Mouse (Mus musculus): ENCODE measurements around the gene Ythdf2. TPM values are rescaled to one million over a fixed set of nuclear protein-coding genes. Genes with fewer than 3 reads are reported as not detected.

Gene Ythdf2
- total and polyA plus RNA-seq, 3 experiments, result 9.7 to 27.5 (median 26.8) TPM

DNA sequence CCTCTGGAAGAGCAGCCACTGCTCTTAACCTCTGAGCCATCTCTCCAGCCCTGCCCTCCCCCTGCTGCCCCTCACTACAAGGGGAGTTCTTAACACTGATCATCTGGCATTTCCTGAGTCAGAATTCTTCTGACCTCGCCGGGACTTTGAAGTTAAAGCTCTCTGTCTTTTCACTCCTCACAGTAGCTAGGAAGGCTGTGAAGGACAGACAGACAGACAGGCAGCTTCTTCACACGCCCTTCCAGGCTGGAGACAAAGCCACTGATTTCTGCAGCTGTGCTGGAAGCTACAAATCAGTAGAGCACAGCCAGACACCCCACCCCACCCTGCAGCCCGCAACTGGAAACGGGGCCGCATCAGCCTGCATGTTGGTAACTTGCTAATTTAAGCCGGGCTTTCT is 75.1 kb downstream of the Ythdf2 start:
- Histone ChIP-seq H3K79me2 (replicated peaks; ENCODE audit: control insufficient read depth, insufficient read depth, low read length) (no peaks in the 10 kb centered on the region), H3K4me3 (no peak overlapping the region), H3K9ac (ENCODE audit: low read depth, low read length) (no peak overlapping the region), H3K36me3 (ENCODE audit: control insufficient read depth, insufficient read depth, low read length) (no peaks in the 10 kb centered on the region), H3K27me3 (ENCODE audit: control insufficient read depth, insufficient read depth, low read length) (no peaks in the 10 kb centered on the region), H3K27ac (no peak overlapping the region), H3K4me1 (ENCODE audit: control insufficient read depth, insufficient read depth, low read length) (no peaks in the 10 kb centered on the region)
- 63% methylated on average over 7 of the region's 7 CpGs for WGBS
- no peak for TF ChIP-seq EP300 (IDR thresholded peaks at IDR 0.05; ENCODE audit: insufficient read depth, low read depth, low read length)
- no peak for TF ChIP-seq CTCF (IDR thresholded peaks at IDR 0.05)
- no peak for TF ChIP-seq POLR2A (IDR thresholded peaks at IDR 0.05; ENCODE audit: insufficient read depth, low read depth, low read length)
- DNase-seq, result no peak
- intact Hi-C loops (cut with DNase I), result no loop called here

Small RNA genes lying within 50 kb of the gene (microRNA-seq; reads per million reads assigned to microRNA genes)
- 0 reads per million in 2 experiments for gene Gm22033

Other genes starting within 250 kb of the Ythdf2 start
- gene Gm10300, start 137.6 kb downstream of the Ythdf2 start, total RNA-seq (2021), result under 1 TPM; 0.11 to 0.13 TPM
- 0.08 and 0.12 TPM in 2 replicates for gene Gm10300, start 137.6 kb downstream of the Ythdf2 start, polyA plus RNA-seq (2012; rRNA removed)
- gene Epb41, start 137.0 kb downstream of the Ythdf2 start, total RNA-seq (2021), result 100 to 1,000 TPM; 128 to 256 TPM
- 58.7 and 62.5 TPM in 2 replicates for gene Epb41, start 137.0 kb downstream of the Ythdf2 start, polyA plus RNA-seq (2012; rRNA removed)
- gene Oprd1, start 67.8 kb downstream of the Ythdf2 start, total RNA-seq (2021), result under 1 TPM; 0.20 to 0.21 TPM
- 0.43 and 0.64 TPM in 2 replicates for gene Oprd1, start 67.8 kb downstream of the Ythdf2 start, polyA plus RNA-seq (2012; rRNA removed)
- 10 to 100 TPM in 1 of 2 experiments, 1 to 10 TPM in 1; 8.5 to 10.0 TPM for gene Gmeb1, start 49.3 kb upstream of the Ythdf2 start, total RNA-seq (2021)
- gene Gmeb1, start 49.3 kb upstream of the Ythdf2 start, polyA plus RNA-seq (2012; rRNA removed), result 7.7 and 9.5 TPM in 2 replicates
- gene Taf12, start 62.1 kb upstream of the Ythdf2 start, total RNA-seq (2021), result 10 to 100 TPM; 29.8 to 34.6 TPM
- gene Taf12, start 62.1 kb upstream of the Ythdf2 start, polyA plus RNA-seq (2012; rRNA removed), result 16.1 and 25.1 TPM in 2 replicates
- 1 to 10 TPM in 1 of 2 experiments, under 1 TPM in 1; 0.73 to 1.1 TPM for gene Rab42, start 91.1 kb upstream of the Ythdf2 start, total RNA-seq (2021)
- 3.8 and 4.2 TPM in 2 replicates for gene Rab42, start 91.1 kb upstream of the Ythdf2 start, polyA plus RNA-seq (2012; rRNA removed)
- 10 to 100 TPM; 21.3 to 24.6 TPM for gene Trnau1ap, start 117.2 kb upstream of the Ythdf2 start, total RNA-seq (2021)
- 14.8 and 14.9 TPM in 2 replicates for gene Trnau1ap, start 117.2 kb upstream of the Ythdf2 start, polyA plus RNA-seq (2012; rRNA removed)
- gene Rcc1, start 141.3 kb upstream of the Ythdf2 start, total RNA-seq (2021), result 1 to 10 TPM; 6.6 to 7.5 TPM
- gene Rcc1, start 141.3 kb upstream of the Ythdf2 start, polyA plus RNA-seq (2012; rRNA removed), result 5.1 and 5.2 TPM in 2 replicates
- gene Phactr4, start 210.2 kb upstream of the Ythdf2 start, total RNA-seq (2021), result 10 to 100 TPM; 22.3 to 22.4 TPM
- gene Phactr4, start 210.2 kb upstream of the Ythdf2 start, polyA plus RNA-seq (2012; rRNA removed), result 8.7 and 10.1 TPM in 2 replicates

Data from heart, adult 2 months (tissue).